Mouse (Mus musculus): ENCODE results near the gene Art3. TPM values are rescaled to one million over a fixed set of nuclear protein-coding genes. Genes with fewer than 3 reads are reported as not detected.

Gene Art3
- polyA plus RNA-seq, 1 experiment from 2014 or later: 2.5 TPM

- Histone ChIP-seq H3K27ac (ENCODE audit: low read depth) (no peak overlapping the region), H3K4me1 (replicated peaks; ENCODE audit: control insufficient read depth, insufficient read depth, low read length) (no peaks in the 10 kb centered on the region)
- 74% methylated on average over 9 of the region's 9 CpGs for WGBS
These were observed 77.9 kb downstream of the Art3 start for GRCm38 (mm10) chr5:92409361-92410155.

GRCm38 (mm10) chr5:92410486-92410885 lies 78.9 kb downstream of the Art3 start:
- Histone ChIP-seq H3K27ac (ENCODE audit: low read depth) (no peak overlapping the region), H3K9ac (ENCODE audit: low read length) (no peak overlapping the region), H3K36me3 (ENCODE audit: control insufficient read depth, insufficient read depth, low read length) (peaks cover 15% of the 10 kb centered on the region), H3K27me3 (replicated peaks; ENCODE audit: control insufficient read depth, insufficient read depth, low read length) (no peaks in the 10 kb centered on the region), H3K9me3 (ENCODE audit: control insufficient read depth, low read length) (no peaks in the 10 kb centered on the region), H3K4me1 (replicated peaks; ENCODE audit: control insufficient read depth, insufficient read depth, low read length) (no peaks in the 10 kb centered on the region), H3K4me3 (ENCODE audit: low read depth, low read length) (no peak overlapping the region), H3K4me2 (ENCODE audit: low read length) (no peak overlapping the region)
- DNase-seq (ENCODE audit: low spot score) (no peak), ATAC-seq (replicated peaks; ENCODE audit: low FRiP score, low TSS enrichment, low read depth) (no peak)
- 84% methylated on average over 5 of the region's 5 CpGs for WGBS

More at GRCm38 (mm10) chr5:92409361-92410155, 77.9 kb downstream of the Art3 start:
- Histone ChIP-seq H3K36me3 (ENCODE audit: control insufficient read depth, insufficient read depth, low read length) (peaks cover 8% of the 10 kb centered on the region), H3K4me3 (ENCODE audit: low read depth, low read length) (no peak overlapping the region), H3K9me3 (ENCODE audit: control insufficient read depth, low read length) (no peaks in the 10 kb centered on the region), H3K4me2 (ENCODE audit: low read length) (no peak overlapping the region), H3K27me3 (replicated peaks; ENCODE audit: control insufficient read depth, insufficient read depth, low read length) (no peaks in the 10 kb centered on the region), H3K9ac (ENCODE audit: low read length) (no peak overlapping the region)
- DNase-seq (ENCODE audit: low spot score): no peak
- no peak for ATAC-seq (replicated peaks; ENCODE audit: low FRiP score, low TSS enrichment, low read depth)

GRCm38 (mm10) chr5:92411461-92412140 lies 80.0 kb downstream of the Art3 start:
- no peak overlapping the region for H3K9ac ChIP-seq (ENCODE audit: low read length)
- ATAC-seq (replicated peaks; ENCODE audit: low FRiP score, low TSS enrichment, low read depth): no peak
- no peak for DNase-seq (ENCODE audit: low spot score)
- no peaks in the 10 kb centered on the region for H3K9me3 ChIP-seq (ENCODE audit: control insufficient read depth, low read length)
- H3K36me3 ChIP-seq (ENCODE audit: control insufficient read depth, insufficient read depth, low read length): peaks cover 21% of the 10 kb centered on the region
- no peak overlapping the region for H3K27ac ChIP-seq (ENCODE audit: low read depth)
- no peaks in the 10 kb centered on the region for H3K27me3 ChIP-seq (replicated peaks; ENCODE audit: control insufficient read depth, insufficient read depth, low read length)
- no peak overlapping the region for H3K4me2 ChIP-seq (ENCODE audit: low read length)
- no peaks in the 10 kb centered on the region for H3K4me1 ChIP-seq (replicated peaks; ENCODE audit: control insufficient read depth, insufficient read depth, low read length)
- H3K4me3 ChIP-seq (ENCODE audit: low read depth, low read length): no peak overlapping the region
- 67% methylated on average over 7 of the region's 7 CpGs for WGBS

DNA sequence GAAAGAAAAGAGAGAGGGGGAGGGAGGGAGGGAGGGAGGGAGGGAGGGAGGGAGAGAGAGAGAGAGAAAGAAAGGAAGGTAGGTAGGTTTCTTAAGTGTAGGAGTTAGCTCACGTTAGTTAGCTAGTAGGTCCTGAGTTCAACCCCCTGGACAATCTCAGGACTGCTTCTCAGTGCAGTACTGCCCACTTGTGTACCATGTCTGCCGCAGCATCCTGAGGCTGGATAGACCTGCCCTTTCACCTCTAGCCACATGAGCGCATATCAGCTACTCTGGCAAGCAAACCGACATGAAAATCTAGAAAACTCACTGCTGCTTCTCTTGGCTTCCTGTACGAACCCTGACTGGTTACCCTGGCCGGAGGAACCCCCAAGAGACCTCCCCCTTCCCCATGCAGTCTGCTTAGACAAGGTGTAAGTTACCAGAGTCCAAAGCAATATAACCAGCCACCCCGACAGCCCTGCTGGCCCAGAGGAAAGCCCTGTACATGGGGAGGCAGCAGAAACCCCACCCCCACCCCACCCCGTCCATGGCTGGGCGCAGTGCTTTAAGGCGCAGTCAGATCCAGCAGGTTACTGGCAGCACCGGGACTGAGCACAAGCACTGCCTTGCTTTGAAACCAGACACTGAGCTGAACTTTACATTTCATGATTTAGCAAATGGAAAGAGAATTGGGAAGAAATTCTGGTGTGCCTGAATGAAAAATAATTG lies 81.8 kb downstream of the Art3 start:
- Histone ChIP-seq H3K27ac (ENCODE audit: low read depth) (no peak overlapping the region), H3K4me3 (ENCODE audit: low read depth, low read length) (no peak overlapping the region), H3K9ac (ENCODE audit: low read length) (no peak overlapping the region), H3K4me2 (ENCODE audit: low read length) (no peak overlapping the region), H3K9me3 (ENCODE audit: control insufficient read depth, low read length) (no peaks in the 10 kb centered on the region), H3K4me1 (replicated peaks; ENCODE audit: control insufficient read depth, insufficient read depth, low read length) (no peaks in the 10 kb centered on the region), H3K36me3 (ENCODE audit: control insufficient read depth, insufficient read depth, low read length) (peaks cover 40% of the 10 kb centered on the region), H3K27me3 (replicated peaks; ENCODE audit: control insufficient read depth, insufficient read depth, low read length) (no peaks in the 10 kb centered on the region)
- no peak for DNase-seq (ENCODE audit: low spot score)
- no peak for ATAC-seq (replicated peaks; ENCODE audit: low FRiP score, low TSS enrichment, low read depth)
- WGBS: 86% methylated on average over 11 of the region's 11 CpGs

GRCm38 (mm10) chr5:92413982-92414375 lies 82.4 kb downstream of the Art3 start:
- no peak overlapping the region for H3K27ac ChIP-seq (ENCODE audit: low read depth)
- H3K4me2 ChIP-seq (ENCODE audit: low read length): no peak overlapping the region
- 79% methylated on average over 8 of the region's 8 CpGs for WGBS
- H3K4me1 ChIP-seq (replicated peaks; ENCODE audit: control insufficient read depth, insufficient read depth, low read length): no peaks in the 10 kb centered on the region
- peaks cover 45% of the 10 kb centered on the region for H3K36me3 ChIP-seq (ENCODE audit: control insufficient read depth, insufficient read depth, low read length)
- ATAC-seq (replicated peaks; ENCODE audit: low FRiP score, low TSS enrichment, low read depth) (0 out of 2 replicates have a peak, but pooled peaks have one; percentile 40), DNase-seq (ENCODE audit: low spot score) (no peak)
- no peaks in the 10 kb centered on the region for H3K9me3 ChIP-seq (ENCODE audit: control insufficient read depth, low read length)
- no peak overlapping the region for H3K4me3 ChIP-seq (ENCODE audit: low read depth, low read length)
- no peaks in the 10 kb centered on the region for H3K27me3 ChIP-seq (replicated peaks; ENCODE audit: control insufficient read depth, insufficient read depth, low read length)
- H3K9ac ChIP-seq (ENCODE audit: low read length): no peak overlapping the region

GRCm38 (mm10) chr5:92424126-92424525 lies 92.5 kb downstream of the Art3 start:
- Histone ChIP-seq H3K4me2 (ENCODE audit: low read length) (no peak overlapping the region), H3K9me3 (ENCODE audit: control insufficient read depth, low read length) (peaks cover 7% of the 10 kb centered on the region; the same call in 1 of the 2 replicates), H3K27me3 (replicated peaks; ENCODE audit: control insufficient read depth, insufficient read depth, low read length) (no peaks in the 10 kb centered on the region), H3K9ac (ENCODE audit: low read length) (no peak overlapping the region), H3K27ac (ENCODE audit: low read depth) (no peak overlapping the region), H3K4me3 (ENCODE audit: low read depth, low read length) (no peak overlapping the region), H3K4me1 (replicated peaks; ENCODE audit: control insufficient read depth, insufficient read depth, low read length) (no peaks in the 10 kb centered on the region), H3K36me3 (ENCODE audit: control insufficient read depth, insufficient read depth, low read length) (peaks cover 96% of the 10 kb centered on the region)
- DNase-seq (ENCODE audit: low spot score): no peak
- 93% methylated on average over 11 of the region's 11 CpGs for WGBS
- no peak for ATAC-seq (replicated peaks; ENCODE audit: low FRiP score, low TSS enrichment, low read depth)

- Histone ChIP-seq H3K9me3 (ENCODE audit: control insufficient read depth, low read length) (peaks cover 7% of the 10 kb centered on the region; the same call in 1 of the 2 replicates), H3K4me1 (replicated peaks; ENCODE audit: control insufficient read depth, insufficient read depth, low read length) (peaks cover 11% of the 10 kb centered on the region; the same call in 1 of the 2 replicates), H3K9ac (ENCODE audit: low read length) (no peak overlapping the region), H3K36me3 (ENCODE audit: control insufficient read depth, insufficient read depth, low read length) (peaks cover 46% of the 10 kb centered on the region), H3K4me2 (ENCODE audit: low read length) (no peak overlapping the region), H3K27me3 (replicated peaks; ENCODE audit: control insufficient read depth, insufficient read depth, low read length) (no peaks in the 10 kb centered on the region), H3K27ac (ENCODE audit: low read depth) (no peak overlapping the region), H3K4me3 (ENCODE audit: low read depth, low read length) (no peak overlapping the region)
- 87% methylated on average over 5 of the region's 5 CpGs for WGBS
- no peak for ATAC-seq (replicated peaks; ENCODE audit: low FRiP score, low TSS enrichment, low read depth)
- DNase-seq (ENCODE audit: low spot score): no peak
These were observed 99.1 kb downstream of the Art3 start for GRCm38 (mm10) chr5:92430723-92431122.

DNA sequence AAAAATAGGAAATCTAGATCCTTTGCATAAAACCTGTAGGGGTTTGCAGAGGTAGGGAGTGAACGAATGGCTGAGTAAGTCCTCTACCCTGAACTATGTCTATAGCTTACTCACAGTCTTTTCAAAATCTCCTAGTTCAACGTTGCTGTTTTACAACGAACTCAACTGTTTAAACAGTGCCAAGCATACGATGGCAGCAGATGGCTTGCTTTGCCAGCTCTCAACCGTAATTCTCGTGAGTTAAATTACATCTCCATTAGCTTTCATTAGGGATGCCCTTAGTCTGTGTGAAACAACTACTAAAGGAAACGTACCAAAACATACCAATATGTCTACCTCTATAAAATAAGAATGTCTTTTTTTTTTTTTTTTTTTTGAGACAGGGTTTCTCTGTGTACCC lies 100.0 kb downstream of the Art3 start:
- no peak for ATAC-seq (replicated peaks; ENCODE audit: low FRiP score, low TSS enrichment, low read depth)
- H3K27ac ChIP-seq (ENCODE audit: low read depth): no peak overlapping the region

More for the DNA sequence above, 100.0 kb downstream of the Art3 start:
- Histone ChIP-seq H3K4me1 (replicated peaks; ENCODE audit: control insufficient read depth, insufficient read depth, low read length) (peaks cover 11% of the 10 kb centered on the region; the same call in 1 of the 2 replicates), H3K4me3 (ENCODE audit: low read depth, low read length) (no peak overlapping the region), H3K9me3 (ENCODE audit: control insufficient read depth, low read length) (peaks cover 7% of the 10 kb centered on the region; the same call in 1 of the 2 replicates), H3K36me3 (ENCODE audit: control insufficient read depth, insufficient read depth, low read length) (peaks cover 39% of the 10 kb centered on the region), H3K27me3 (replicated peaks; ENCODE audit: control insufficient read depth, insufficient read depth, low read length) (no peaks in the 10 kb centered on the region), H3K4me2 (ENCODE audit: low read length) (no peak overlapping the region), H3K9ac (ENCODE audit: low read length) (no peak overlapping the region)
- DNase-seq (ENCODE audit: low spot score): no peak
- WGBS: 82% methylated on average over 7 of the region's 7 CpGs

Measured in intestine, embryonic 14.5 days (tissue).